Mouse (Mus musculus) gastrocnemius, postnatal 25 days (tissue): Measurements from ENCODE around the gene Srsf9. TPM values are rescaled to one million over a fixed set of nuclear protein-coding genes. Genes with fewer than 3 reads are reported as not detected.

Experiments used
- DNase-seq: peaks from one replicate; pipeline ENCODE4 v3.0.0; 2022
- total RNA-seq, 2 experiments: library from RNA; stranded (reverse); gene quantifications; 1 replicate in 1 of 2; 2 replicates in 1 of 2; pipeline ENCODE4 v1.2.3; 2021

Gene Srsf9
- total RNA-seq, 2 experiments from 2014 or later = 10.7 to 12.9 TPM

GRCm38 (mm10) chr5:115319004-115319940 lies 7.7 kb upstream of the Srsf9 start:
- DNase-seq = peak; percentile 73

GRCm38 (mm10) chr5:115326256-115326831 lies 633 bp upstream of the Srsf9 start:
- no peak for DNase-seq

GRCm38 (mm10) chr5:115327610-115328548 lies 902 bp downstream of the Srsf9 start:
- peak; percentile 27 for DNase-seq

GRCm38 (mm10) chr5:115330955-115331354 lies 4.0 kb downstream of the Srsf9 start:
- no peak for DNase-seq

GRCm38 (mm10) chr5:115333626-115334025 lies 6.6 kb downstream of the Srsf9 start:
- DNase-seq = no peak

- no peak for DNase-seq
These were observed 13.0 kb downstream of the Srsf9 start for GRCm38 (mm10) chr5:115340007-115340406.

GRCm38 (mm10) chr5:115340577-115341313 lies 13.8 kb downstream of the Srsf9 start, which contains the start of the genes Gatc and Triap1:
Gene Gatc, minus strand, starts transcription at chr5:115341178.
Gene Triap1, plus strand, starts transcription at chr5:115341225.
- DNase-seq = peak; percentile 86

- DNase-seq = no peak
These were observed 14.6 kb downstream of the Srsf9 start for GRCm38 (mm10) chr5:115341314-115342165.

- peak; percentile 59 for DNase-seq
These were observed 20.6 kb downstream of the Srsf9 start for GRCm38 (mm10) chr5:115347564-115347963.

GRCm38 (mm10) chr5:115348546-115349224 lies 21.7 kb downstream of the Srsf9 start, which contains the start of gene Cox6a1:
Gene Cox6a1, minus strand, starts transcription at chr5:115348981.
- peak; percentile 97 for DNase-seq

- no peak for DNase-seq
These were observed 22.2 kb downstream of the Srsf9 start for GRCm38 (mm10) chr5:115349225-115349555.

GRCm38 (mm10) chr5:115351348-115351747 lies 24.4 kb downstream of the Srsf9 start:
- DNase-seq = no peak

GRCm38 (mm10) chr5:115355070-115355469 lies 28.1 kb downstream of the Srsf9 start:
- DNase-seq = no peak

- DNase-seq = peak; percentile 78
These were observed 31.9 kb downstream of the Srsf9 start for GRCm38 (mm10) chr5:115358872-115359271.

- DNase-seq = no peak
These were observed 32.5 kb downstream of the Srsf9 start for GRCm38 (mm10) chr5:115359438-115359837.

GRCm38 (mm10) chr5:115359851-115360372 lies 32.9 kb downstream of the Srsf9 start:
- DNase-seq = no peak

- no peak for DNase-seq
These were observed 35.2 kb downstream of the Srsf9 start for GRCm38 (mm10) chr5:115362216-115362615.

- DNase-seq = no peak
These were observed 36.1 kb downstream of the Srsf9 start for GRCm38 (mm10) chr5:115362819-115363714.
